Mouse (Mus musculus) naive thymus-derived CD4-positive, alpha-beta T cell, adult 2 months (primary cell): Measurements from ENCODE around the gene Prnd.

ENCODE experiments used
- DNase-seq: peaks from one replicate; pipeline ENCODE4 v3.0.0-alpha.2; 2011; ENCODE audit warnings: low read depth

Gene Prnd

GRCm38 (mm10) chr2:131950598-131951095 lies at the start of gene Prnd:
TSS of gene Prnd (plus strand) at chr2:131950861.
- DNase-seq, result peak; percentile 52

GRCm38 (mm10) chr2:131902423-131902822 lies 48.2 kb upstream of the Prnd start:
- DNase-seq, result no peak

- peak; percentile 67 for DNase-seq
These were observed 47.8 kb upstream of the Prnd start for GRCm38 (mm10) chr2:131902867-131903266.

- DNase-seq, result no peak
These were observed 45.6 kb upstream of the Prnd start for GRCm38 (mm10) chr2:131905025-131905424.

- no peak for DNase-seq
These were observed 44.9 kb upstream of the Prnd start for GRCm38 (mm10) chr2:131905776-131906175.

- no peak for DNase-seq
These were observed 44.4 kb upstream of the Prnd start for GRCm38 (mm10) chr2:131906266-131906665.

- DNase-seq, result no peak
These were observed 43.8 kb upstream of the Prnd start for GRCm38 (mm10) chr2:131906846-131907245.

- DNase-seq, result no peak
These were observed 43.4 kb upstream of the Prnd start for GRCm38 (mm10) chr2:131907311-131907710.

- no peak for DNase-seq
These were observed 42.3 kb upstream of the Prnd start for GRCm38 (mm10) chr2:131908351-131908861.

- no peak for DNase-seq
These were observed 41.8 kb upstream of the Prnd start for GRCm38 (mm10) chr2:131908906-131909305.

GRCm38 (mm10) chr2:131909683-131910572 lies 40.7 kb upstream of the Prnd start, which contains the start of the genes Prnp and Prn:
TSS of gene Prnp (plus strand) at chr2:131909928.
TSS of gene Prn (plus strand) at chr2:131909957.
- peak; percentile 94 for DNase-seq

- no peak for DNase-seq
These were observed 39.8 kb upstream of the Prnd start for GRCm38 (mm10) chr2:131910847-131911246.

GRCm38 (mm10) chr2:131911341-131911740 lies 39.3 kb upstream of the Prnd start:
- no peak for DNase-seq

- DNase-seq, result no peak
These were observed 38.0 kb upstream of the Prnd start for GRCm38 (mm10) chr2:131912526-131913258.

GRCm38 (mm10) chr2:131932275-131932902 lies 18.3 kb upstream of the Prnd start:
- no peak for DNase-seq

GRCm38 (mm10) chr2:131933013-131933412 lies 17.6 kb upstream of the Prnd start:
- no peak for DNase-seq

GRCm38 (mm10) chr2:131933598-131933997 lies 17.1 kb upstream of the Prnd start:
- DNase-seq, result no peak

- no peak for DNase-seq
These were observed 16.4 kb upstream of the Prnd start for GRCm38 (mm10) chr2:131934243-131934642.

- DNase-seq, result no peak
These were observed 15.1 kb upstream of the Prnd start for GRCm38 (mm10) chr2:131935390-131936105.

- DNase-seq, result no peak
These were observed 14.3 kb upstream of the Prnd start for GRCm38 (mm10) chr2:131936410-131936809.

- DNase-seq, result peak; percentile 77
These were observed 11.1 kb upstream of the Prnd start for GRCm38 (mm10) chr2:131939404-131940111.
